Mouse (Mus musculus) brain, embryonic 14.5 days (tissue): ENCODE measurements at regions not wholly inside any gene's neighbourhood (a gene's known extent, or its start where the extent isn't known, plus 50 kb on each side); places are given as distances from the start of the nearest gene placed in this dataset.

ENCODE experiments used
- CTCF ChIP-seq: fragments of 200-500 bp; IDR thresholded peaks from 2 replicates; pipeline ENCODE4 v1.5.1; 2012; ENCODE audit warnings: inconsistent platforms, mild to moderate bottlenecking, moderate library complexity, borderline replicate concordance; ENCODE audit not compliant: insufficient read depth, insufficient read length; ENCODE audit errors: extremely low read depth
- POLR2A ChIP-seq: fragments of 200-500 bp; IDR thresholded peaks from 2 replicates; pipeline ENCODE4 v1.6.1; 2012; ENCODE audit warnings: mild to moderate bottlenecking, inconsistent platforms, borderline replicate concordance; ENCODE audit not compliant: poor library complexity, insufficient read depth, insufficient read length, severe bottlenecking; ENCODE audit errors: extremely low read depth

DNA sequence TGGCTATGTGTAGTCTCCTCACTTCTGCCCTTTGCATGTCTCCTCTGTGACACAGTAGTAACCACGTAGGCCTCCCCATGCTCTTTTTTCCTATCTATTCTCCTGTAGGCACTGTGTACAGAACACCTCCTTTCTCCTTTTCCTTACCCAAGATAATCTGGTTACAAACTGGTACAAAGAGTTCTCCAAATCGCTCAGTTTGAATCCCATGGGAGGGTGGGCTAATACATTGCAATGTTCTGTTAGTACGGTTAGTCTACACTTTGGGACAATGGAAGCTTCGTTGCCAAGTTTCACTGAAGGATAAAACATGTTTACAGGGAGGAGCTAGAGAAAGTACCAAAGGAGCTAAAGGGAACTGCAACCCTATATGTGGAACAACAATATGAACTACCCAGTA, 145.2 kb downstream of the Nrip1 start:
- TF ChIP-seq POLR2A, result no peak
- TF ChIP-seq CTCF, result no peak
